Mouse (Mus musculus): ENCODE data around the gene Cdc42bpa.

DNA sequence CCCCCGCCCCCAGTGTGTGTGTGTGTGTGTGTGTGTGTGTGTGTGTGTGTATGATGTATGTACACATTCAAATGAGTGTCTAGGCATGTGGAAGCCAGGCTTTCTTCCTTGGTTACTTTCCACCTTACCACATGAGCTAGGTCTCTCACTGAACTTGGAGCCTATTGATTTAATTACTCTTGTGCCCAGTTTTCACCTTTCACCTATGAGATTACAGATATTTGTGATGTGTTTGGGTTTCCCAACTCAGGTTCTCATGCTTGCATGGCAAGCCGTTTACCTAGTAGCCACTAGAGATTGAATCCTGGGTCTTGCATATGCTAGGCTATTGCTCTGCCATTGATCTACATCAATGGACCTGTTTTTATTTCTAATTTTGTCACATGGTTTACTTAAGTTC, 57.9 kb downstream of the Cdc42bpa start:
- no peak for TF ChIP-seq CTCF (conservative IDR thresholded peaks at IDR 0.05; ENCODE audit: insufficient read depth, insufficient read length, low read depth, low read length)
- TF ChIP-seq POLR2A (IDR thresholded peaks at IDR 0.05; ENCODE audit: low read depth, low read length) = no peak

All from kidney, adult 2 months (tissue).